Mouse (Mus musculus) megakaryocyte, embryonic 14.5 days (primary cell): ENCODE data around the gene March8. TPM values are rescaled to one million over a fixed set of nuclear protein-coding genes. Genes with fewer than 3 reads are reported as not detected.

Experiments used
- H3K27me3 ChIP-seq: replicated peaks from 2 replicates; pipeline ENCODE3; 2012; ENCODE audit warnings: inconsistent platforms
- H3K36me3 ChIP-seq: replicated peaks from 2 replicates; pipeline ENCODE3; 2012; ENCODE audit warnings: low read length, inconsistent platforms, mixed read lengths
- H3K4me1 ChIP-seq: 2 replicates; pipeline ENCODE4 v1.6.1; 2012; ENCODE audit warnings: inconsistent platforms
- H3K4me3 ChIP-seq: replicated peaks from 2 replicates; pipeline ENCODE3; 2012; ENCODE audit warnings: moderate library complexity, mild to moderate bottlenecking, inconsistent platforms
- H3K9me3 ChIP-seq: 2 replicates; pipeline ENCODE4 v1.6.1; 2012; ENCODE audit warnings: inconsistent platforms
- FLI1 ChIP-seq: IDR thresholded peaks from 2 replicates; pipeline ENCODE4 v1.6.1; 2012; ENCODE audit warnings: low read length, inconsistent platforms, mixed read lengths
- GATA1 ChIP-seq: IDR thresholded peaks from 3 replicates; pipeline ENCODE4 v1.6.1; 2012; ENCODE audit warnings: mixed read lengths, low read length, inconsistent platforms, borderline replicate concordance
- polyA plus RNA-seq: library from polyadenylated mRNA; stranded (reverse); fragments of >175 nt; gene quantifications from 2 replicates; pipeline ENCODE4 v1.2.3, GENCODE M21; 2012; ENCODE audit warnings: low replicate concordance; ENCODE audit not compliant: insufficient read depth

March8 gene
- polyA plus RNA-seq, 1 experiment: 8.1 TPM

GRCm38 (mm10) chr6:116369811-116370210 is 32.0 kb downstream of the March8 start:
- Histone ChIP-seq H3K4me3 (no peak overlapping the region), H3K36me3 (peaks cover 17% of the 10 kb centered on the region), H3K9me3 (no peaks in the 10 kb centered on the region), H3K27me3 (no peaks in the 10 kb centered on the region), H3K4me1 (peaks cover 49% of the 10 kb centered on the region)
- TF ChIP-seq FLI1 (no peak), GATA1 (no peak)

DNA sequence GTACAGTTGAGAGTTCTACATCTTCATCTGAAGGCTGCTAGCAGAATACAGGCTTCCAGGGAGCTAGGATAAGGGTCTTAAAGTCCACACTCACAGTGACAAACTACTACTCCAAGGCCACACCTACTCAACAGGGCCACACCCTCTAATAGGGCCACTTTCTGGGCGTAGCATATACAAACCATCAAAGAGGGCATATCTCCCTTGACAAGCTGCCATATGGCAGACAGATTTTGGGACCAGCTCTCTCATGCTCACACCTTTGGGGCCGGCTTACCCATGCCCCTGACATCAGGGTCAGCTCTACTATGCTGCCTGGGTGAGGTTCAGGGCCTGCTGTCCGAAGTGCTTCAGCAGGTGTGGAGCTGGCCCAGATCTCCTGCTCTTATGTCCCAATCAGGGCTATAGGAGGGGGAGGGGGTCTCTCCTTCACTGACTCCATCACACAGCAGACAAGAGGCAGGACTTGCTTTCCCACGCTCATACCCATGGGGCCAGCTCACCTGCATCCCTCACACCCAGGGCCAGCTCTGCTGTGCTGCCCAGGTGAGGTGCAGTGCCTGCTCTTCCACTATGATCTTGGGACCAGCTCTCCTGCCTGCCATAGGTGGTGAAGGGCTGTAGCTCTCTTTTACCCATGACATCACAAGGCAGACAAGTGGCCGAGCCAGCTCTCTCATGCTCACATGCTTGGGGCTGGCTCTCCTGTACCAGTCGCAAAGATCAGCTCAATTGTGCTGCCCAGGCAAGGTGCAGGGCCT is 32.6 kb downstream of the March8 start:
- Histone ChIP-seq H3K36me3 (peaks cover 17% of the 10 kb centered on the region), H3K4me3 (peak overlapping the region; percentile 42), H3K27me3 (no peaks in the 10 kb centered on the region), H3K9me3 (no peaks in the 10 kb centered on the region), H3K4me1 (peaks cover 54% of the 10 kb centered on the region)
- TF ChIP-seq GATA1 (no peak), FLI1 (no peak)

DNA sequence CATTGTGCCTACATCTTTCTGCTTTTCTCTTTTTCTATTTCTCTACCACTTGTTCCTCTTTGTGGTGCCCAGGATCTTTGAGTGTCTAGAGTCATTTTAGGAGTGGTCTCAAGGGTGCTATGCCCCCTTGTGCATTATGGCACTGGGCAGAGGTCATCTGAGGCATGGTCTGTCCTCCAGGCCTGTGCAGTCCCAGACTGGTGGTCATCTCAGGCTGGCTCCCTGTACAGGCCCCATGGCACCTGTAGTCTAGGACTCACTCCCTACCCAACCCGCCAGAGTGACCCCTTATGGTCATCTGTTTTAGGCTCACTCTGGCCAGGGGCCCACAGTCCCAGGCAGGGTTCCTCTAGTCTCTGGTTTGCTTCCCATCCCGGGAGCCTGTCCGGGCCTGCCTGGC is 33.7 kb downstream of the March8 start:
- no peaks in the 10 kb centered on the region for H3K27me3 ChIP-seq
- H3K4me1 ChIP-seq: peaks cover 57% of the 10 kb centered on the region
- H3K36me3 ChIP-seq: peaks cover 17% of the 10 kb centered on the region
- H3K9me3 ChIP-seq: no peaks in the 10 kb centered on the region
- TF ChIP-seq GATA1: no peak
- no peak for TF ChIP-seq FLI1
- H3K4me3 ChIP-seq: no peak overlapping the region

DNA sequence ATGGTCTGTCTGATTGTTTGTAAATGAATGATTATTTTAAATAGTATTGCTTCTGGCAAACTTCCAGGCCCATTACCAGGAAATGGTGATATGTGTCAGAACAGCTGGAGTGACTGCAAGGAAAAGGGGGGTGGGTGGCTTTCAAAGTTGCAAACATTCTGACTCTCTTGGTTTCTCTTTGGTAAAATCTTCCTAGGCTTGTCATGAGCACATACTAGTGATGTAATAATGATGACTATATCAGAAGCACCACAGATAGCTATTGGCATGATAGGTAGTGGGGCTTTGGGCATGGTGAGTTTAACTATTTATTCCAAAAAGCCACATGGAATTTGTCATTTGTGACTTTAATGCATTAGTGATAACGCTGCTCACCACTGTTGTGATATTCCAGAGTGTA is 36.3 kb downstream of the March8 start:
- Histone ChIP-seq H3K27me3 (no peaks in the 10 kb centered on the region), H3K36me3 (peaks cover 42% of the 10 kb centered on the region), H3K9me3 (no peaks in the 10 kb centered on the region), H3K4me1 (peaks cover 58% of the 10 kb centered on the region), H3K4me3 (no peak overlapping the region)
- TF ChIP-seq FLI1 (no peak), GATA1 (no peak)

- Histone ChIP-seq H3K27me3 (no peaks in the 10 kb centered on the region), H3K36me3 (peaks cover 46% of the 10 kb centered on the region), H3K4me3 (no peak overlapping the region), H3K4me1 (peaks cover 58% of the 10 kb centered on the region), H3K9me3 (no peaks in the 10 kb centered on the region)
- TF ChIP-seq GATA1 (no peak), FLI1 (no peak)
Measured at GRCm38 (mm10) chr6:116374618-116375017, 36.8 kb downstream of the March8 start.

DNA sequence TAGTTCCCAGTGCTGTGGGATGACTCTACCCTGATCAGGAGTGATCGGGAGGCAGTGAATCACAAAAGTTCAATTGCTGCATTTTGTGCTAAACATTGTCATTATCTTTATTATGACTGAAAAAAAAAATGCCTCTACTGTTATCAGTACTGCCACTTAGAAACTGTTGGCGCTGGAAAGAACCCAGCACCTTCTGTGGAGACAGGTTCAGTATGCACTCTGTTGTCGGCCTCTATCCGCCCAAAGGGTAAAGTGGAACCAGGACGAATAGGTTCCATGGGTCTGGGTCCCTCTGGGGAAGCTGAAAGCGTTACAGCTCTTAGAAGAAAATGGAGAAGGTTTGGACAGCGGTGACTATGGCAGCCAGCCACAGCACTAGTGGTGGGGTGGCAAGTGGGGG is 41.1 kb downstream of the March8 start:
- Histone ChIP-seq H3K27me3 (no peaks in the 10 kb centered on the region), H3K4me1 (peaks cover 48% of the 10 kb centered on the region), H3K9me3 (no peaks in the 10 kb centered on the region), H3K36me3 (peaks cover 51% of the 10 kb centered on the region), H3K4me3 (no peak overlapping the region)
- no peak for TF ChIP-seq GATA1
- no peak for TF ChIP-seq FLI1

DNA sequence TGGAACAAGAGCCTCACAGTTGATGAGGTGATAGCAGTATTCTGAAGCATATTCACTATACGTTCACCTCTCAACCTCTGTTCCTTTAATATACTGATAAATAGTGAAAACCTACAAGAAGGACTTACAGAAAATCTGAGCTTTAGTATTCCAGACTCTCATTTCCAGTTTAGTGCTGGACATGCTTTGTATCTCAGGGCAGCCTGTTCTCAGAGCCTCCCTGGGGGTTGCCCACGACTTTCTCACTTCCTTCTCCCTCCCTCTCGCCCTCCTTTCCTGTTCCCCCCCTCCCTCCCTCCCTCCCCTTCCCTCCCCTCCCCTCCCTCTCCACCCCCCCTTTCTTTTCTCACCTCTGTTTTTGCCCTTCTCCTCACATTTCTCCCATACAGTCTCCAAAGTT is 42.3 kb downstream of the March8 start:
- no peak for TF ChIP-seq GATA1
- TF ChIP-seq FLI1: no peak
- peaks cover 55% of the 10 kb centered on the region for H3K36me3 ChIP-seq
- no peak overlapping the region for H3K4me3 ChIP-seq
- peaks cover 40% of the 10 kb centered on the region for H3K4me1 ChIP-seq
- H3K9me3 ChIP-seq: no peaks in the 10 kb centered on the region
- no peaks in the 10 kb centered on the region for H3K27me3 ChIP-seq

DNA sequence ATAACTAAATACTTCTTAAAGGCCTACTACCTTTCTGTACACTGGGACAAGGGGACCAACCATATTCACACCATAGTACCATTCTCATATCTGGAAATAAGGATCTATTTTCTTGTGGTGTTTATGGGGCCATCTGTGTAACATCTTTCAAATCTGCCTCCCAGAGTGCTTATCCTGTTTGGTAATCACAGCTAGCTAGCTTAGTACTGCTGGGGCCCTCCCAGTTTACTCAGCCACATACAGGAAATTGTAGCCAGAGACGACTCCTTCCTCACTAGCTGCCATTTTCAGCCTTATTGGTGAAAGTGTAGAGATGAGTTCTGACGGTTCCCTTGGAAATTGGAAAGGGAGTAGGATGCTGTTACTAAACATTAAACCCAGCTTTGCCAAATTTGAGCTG is 43.8 kb downstream of the March8 start:
- Histone ChIP-seq H3K9me3 (no peaks in the 10 kb centered on the region), H3K27me3 (no peaks in the 10 kb centered on the region), H3K4me1 (peaks cover 45% of the 10 kb centered on the region), H3K36me3 (peaks cover 61% of the 10 kb centered on the region), H3K4me3 (no peak overlapping the region)
- TF ChIP-seq FLI1: no peak
- TF ChIP-seq GATA1: no peak

DNA sequence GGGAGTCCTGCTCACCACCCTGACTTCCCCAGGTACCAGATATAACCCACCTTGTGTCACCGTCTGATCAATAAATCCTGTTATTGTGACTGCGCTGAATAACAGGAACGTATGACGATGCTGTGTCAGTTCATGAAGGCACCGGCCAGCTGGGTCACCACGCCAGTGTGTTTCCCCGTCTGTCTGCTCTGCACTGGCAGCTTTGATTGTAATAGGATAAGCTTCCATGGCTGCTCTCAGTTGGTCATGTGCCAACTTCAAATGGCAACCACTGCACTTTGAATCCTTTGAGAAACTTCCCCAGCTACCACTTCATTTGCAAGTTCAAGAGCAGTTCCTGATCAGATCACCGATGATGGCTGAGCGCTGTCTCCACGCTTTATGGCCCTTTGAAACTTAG is 45.8 kb downstream of the March8 start:
- H3K36me3 ChIP-seq: peaks cover 45% of the 10 kb centered on the region
- no peaks in the 10 kb centered on the region for H3K27me3 ChIP-seq
- no peak overlapping the region for H3K4me3 ChIP-seq
- peaks cover 42% of the 10 kb centered on the region for H3K4me1 ChIP-seq
- TF ChIP-seq GATA1 (no peak), FLI1 (no peak)
- H3K9me3 ChIP-seq: no peaks in the 10 kb centered on the region

GRCm38 (mm10) chr6:116385194-116386044 is 47.6 kb downstream of the March8 start:
- H3K27me3 ChIP-seq: no peaks in the 10 kb centered on the region
- H3K36me3 ChIP-seq: peaks cover 34% of the 10 kb centered on the region
- no peak for TF ChIP-seq FLI1
- no peak for TF ChIP-seq GATA1
- H3K9me3 ChIP-seq: no peaks in the 10 kb centered on the region
- no peak overlapping the region for H3K4me3 ChIP-seq
- H3K4me1 ChIP-seq: peaks cover 56% of the 10 kb centered on the region
